Mouse (Mus musculus) T-helper 17 cell (primary cell): ENCODE results near the gene Rab8b.

Experiments used
- in situ Hi-C, 2 experiments: fragments of 300-600 bp; cut with MboI, MseI; formaldehyde crosslinking; loops; 1 replicate in 1 of 2; 2 replicates in 1 of 2; pipeline ENCODE4 v1.15.1; 2025; ENCODE audit warnings: high pct_unique_total_duplicates in 2 of 2

Rab8b gene

DNA sequence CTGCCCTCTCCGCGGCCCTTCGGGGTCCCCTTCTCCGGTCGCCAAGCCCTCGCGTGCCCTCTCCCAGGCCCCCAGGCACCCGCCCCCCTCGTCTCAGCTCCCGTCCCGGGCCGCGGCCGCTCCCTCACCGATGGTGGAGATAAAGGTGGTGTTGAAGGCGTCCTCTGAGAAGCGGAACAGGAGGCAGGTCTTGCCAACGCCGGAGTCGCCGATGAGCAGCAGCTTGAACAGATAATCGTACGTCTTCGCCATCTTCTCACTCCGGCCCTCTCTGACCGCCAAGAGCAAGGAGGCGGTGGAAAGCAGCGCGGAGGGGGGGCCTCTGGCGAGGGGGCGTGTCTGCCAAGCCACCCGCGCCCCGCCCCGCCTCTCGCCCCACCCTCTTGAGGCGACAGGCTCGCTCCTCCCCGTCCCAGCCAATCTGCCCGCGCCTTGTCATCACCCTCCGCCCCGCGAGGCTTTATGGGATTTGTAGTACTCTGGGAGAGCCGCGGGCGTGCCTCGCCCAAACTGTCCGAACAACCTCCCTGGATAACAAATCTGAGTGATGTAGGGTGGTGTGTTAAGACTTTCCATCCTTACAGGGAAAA lies at the start of gene Rab8b:
Gene Rab8b, minus strand, starts transcription at position 306 of the 590 bp plus-strand sequence.
- in situ Hi-C loops = loop anchor here in 1 of 2 experiments (5.0 kb wide), 1 partner anchor 37 kb away; no protein-coding TSS in a partner anchor

DNA sequence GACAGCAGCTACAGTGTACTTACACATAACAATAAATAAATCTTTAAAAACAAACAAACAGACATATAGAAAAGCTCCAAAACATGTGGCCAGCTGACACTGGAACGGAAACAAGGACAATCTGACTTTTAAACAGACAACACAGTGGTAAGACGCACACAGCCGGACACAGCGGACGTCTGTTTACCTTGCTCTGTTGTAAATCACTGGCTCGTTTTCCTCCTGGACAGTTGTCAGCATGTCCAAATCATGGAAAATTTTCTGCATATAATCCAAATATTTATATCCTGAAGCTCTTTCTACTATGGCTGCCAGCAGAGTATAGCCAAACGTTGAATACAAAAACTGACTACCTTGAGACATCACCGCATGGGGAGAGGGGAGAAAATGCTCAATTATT lies 48.0 kb upstream of the Rab8b start:
- in situ Hi-C loops = no loop called here

DNA sequence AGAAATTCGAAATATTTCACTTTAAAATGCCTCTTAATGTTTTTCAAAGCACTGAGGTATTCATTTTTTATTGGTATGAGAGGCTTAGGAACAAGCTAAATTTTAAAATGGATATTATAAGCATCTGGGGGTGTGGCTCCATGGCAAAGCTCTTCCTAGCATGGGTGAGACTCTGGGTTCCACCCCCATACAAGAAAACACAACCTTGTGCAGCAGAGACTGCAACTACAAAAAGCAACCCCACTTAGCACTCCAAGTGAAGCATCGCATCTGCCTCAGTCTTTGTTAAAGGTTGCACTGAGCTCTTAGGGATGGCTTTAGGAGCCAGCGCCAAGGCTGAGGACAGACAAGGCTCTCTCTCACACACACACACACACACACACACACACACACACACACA lies 42.0 kb upstream of the Rab8b start:
- in situ Hi-C loops = no loop called here

DNA sequence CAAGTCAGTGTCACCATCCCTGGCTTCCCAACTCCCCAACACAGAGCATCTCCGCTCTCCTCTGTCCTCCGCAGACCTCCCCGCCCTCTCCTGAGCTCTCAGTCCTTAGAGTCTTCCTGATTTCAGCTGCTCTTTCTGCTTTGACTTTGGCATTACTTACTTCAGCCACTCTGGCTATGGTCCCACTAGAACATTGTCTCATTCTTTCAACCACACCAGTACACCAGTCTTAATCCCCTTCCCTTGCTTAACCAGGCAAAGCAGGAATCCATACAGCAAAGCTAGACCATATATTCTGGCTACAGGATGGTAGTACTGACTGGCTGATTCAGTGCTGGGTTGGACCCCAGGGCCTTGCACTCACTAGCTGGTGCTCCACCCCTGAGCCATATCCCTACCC lies 38.0 kb upstream of the Rab8b start:
- in situ Hi-C loops = no loop called here

DNA sequence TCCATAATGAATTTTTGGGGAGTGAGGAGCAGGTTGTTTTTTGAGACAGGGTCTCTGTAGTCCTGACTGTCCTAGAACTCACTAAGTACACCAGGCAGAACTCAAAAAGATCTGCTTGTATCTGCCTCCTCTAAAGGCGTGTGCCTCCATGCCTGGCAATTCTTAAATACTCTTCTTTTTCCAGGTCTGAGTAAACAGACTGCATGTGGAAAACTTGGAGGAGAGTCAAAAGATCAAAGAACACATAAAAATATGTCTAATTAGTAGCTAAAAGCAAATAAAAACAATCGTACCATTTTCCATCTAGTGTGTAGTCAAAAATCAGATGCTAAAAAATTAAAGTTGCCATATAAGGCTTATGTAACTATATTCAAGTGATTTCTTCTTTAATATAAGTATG lies 33.4 kb upstream of the Rab8b start:
- in situ Hi-C loops = no loop called here

DNA sequence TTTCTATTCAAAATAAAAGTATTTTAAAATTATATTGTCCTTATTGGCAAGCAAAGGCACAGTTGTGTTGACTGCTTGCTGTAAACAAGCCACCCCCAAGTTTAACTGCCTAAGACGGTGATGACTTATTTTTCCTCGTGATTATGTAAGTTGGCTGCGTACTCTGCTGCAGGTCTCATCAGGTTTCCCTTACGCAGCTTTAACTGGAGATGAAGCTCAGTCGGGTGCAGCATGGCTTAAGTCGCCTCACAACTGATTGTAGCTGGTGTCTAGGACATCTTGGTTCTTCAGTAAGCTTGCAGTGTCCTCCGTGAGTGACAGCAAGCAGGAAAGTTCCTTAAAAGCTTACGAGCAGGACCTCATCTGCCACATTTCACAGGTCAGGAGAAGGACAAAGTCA lies 32.8 kb upstream of the Rab8b start:
- in situ Hi-C loops = no loop called here

DNA sequence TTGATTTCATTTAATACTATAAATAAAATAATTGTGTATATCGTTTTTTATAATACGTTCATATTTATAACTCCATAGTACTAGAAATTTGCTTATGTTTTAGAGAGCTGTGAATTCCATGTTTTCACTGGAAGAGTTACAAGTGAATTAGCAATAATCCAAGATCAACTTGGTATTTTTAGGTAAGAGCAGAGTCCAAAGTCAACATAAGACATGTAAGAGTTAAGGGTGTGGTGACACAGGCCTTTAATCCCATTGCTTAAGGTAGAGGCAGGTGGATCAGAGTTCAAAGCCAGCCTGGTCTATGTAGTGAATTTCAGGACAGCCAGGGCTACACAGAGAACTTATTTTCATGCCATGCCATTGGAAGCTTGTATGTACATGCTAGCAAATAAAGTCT lies 29.0 kb upstream of the Rab8b start:
- in situ Hi-C loops = no loop called here

DNA sequence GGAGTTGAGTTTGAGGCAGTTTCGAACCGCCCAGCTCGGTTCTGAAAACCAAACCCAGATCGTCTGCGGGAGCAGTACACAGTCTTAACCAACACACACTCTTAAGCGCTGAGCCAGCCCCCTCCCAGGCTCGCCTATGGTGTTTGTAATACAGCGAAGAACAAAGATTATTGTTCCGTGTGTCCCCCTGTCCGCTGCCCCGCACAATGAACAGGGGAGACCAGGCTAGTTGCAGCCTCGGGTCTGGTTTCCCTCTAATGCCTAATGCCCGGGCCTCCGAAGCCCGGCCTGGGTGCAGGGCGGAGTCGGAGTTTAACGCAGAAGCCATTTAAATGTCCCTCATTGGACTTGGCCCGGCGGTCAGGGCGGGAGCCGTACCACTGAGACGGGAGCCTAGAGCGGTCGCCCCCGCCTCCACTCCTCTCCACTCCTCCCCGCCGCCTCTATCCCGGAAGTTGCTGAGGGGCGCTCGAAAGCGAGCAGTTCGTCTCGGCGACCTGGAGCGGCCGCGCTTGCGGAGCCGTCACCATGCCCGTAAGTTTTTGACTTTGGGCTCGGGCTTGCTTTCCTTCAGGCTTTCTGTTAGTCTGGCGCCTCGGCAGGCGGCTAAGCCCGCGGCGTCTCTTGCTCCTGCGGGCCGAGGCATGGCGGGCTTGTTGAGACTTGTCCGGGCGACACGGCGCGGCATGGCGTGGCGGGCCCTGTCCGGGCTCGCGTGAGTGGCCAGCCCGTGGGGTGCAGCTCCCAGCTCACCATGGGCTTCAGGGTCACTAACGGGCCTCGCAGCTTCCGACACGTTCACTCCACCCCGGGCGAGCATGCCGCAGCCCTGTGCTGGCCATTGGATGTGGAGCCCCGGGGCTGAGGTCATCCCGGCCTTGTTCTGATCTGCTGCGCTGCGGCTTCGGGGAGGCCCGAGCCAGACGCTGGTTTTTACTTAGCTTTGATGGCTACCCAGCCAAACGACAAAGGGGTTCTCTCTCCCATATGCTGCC lies 26.5 kb upstream of the Rab8b start, which contains the start of gene Rps27l:
Gene Rps27l, plus strand, starts transcription at position 440 of the 995 bp plus-strand sequence.
- in situ Hi-C loops = no loop called here

DNA sequence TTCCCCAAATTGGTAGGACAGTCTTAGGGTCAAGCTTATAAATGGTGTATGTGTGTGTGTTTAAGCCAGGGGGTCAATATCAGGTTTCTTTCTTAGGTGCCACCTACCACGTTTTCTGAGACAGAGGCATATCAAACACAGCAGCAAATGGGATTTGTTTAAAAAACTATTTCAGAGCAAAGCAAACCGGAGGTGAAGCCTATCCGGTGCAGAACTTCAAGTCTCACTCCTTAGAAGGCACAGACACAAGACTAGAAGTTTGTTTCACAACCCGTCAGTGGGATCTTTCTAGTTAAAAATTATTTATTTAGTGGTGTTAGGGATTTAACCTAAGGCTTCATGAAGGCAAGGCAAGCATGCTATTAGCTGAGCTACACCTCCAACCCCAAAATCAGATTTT lies 25.7 kb upstream of the Rab8b start:
- in situ Hi-C loops = no loop called here

DNA sequence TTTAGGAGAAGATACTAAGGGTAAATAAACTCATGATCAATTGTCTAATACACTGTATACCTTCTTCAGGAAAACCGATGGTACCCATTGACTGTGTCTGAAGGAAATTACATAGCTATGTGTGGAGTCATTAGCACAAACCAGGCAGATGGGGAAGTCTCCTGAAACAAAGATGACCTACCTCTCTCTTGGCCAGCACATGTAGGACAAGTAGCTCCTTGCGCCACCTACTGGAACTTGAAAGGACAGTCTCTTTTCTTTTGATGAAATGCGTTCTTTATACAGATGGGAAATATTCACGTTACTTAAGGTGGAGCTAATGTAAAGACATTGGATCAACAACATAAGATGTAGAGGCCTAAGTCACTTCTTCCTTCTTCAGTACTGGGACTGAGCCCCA lies 19.3 kb upstream of the Rab8b start:
- in situ Hi-C loops = loop anchor here in 1 of 2 experiments (10.0 kb wide), 1 partner anchor 1914 kb away; the partner anchor contains the start of gene Hacd3

DNA sequence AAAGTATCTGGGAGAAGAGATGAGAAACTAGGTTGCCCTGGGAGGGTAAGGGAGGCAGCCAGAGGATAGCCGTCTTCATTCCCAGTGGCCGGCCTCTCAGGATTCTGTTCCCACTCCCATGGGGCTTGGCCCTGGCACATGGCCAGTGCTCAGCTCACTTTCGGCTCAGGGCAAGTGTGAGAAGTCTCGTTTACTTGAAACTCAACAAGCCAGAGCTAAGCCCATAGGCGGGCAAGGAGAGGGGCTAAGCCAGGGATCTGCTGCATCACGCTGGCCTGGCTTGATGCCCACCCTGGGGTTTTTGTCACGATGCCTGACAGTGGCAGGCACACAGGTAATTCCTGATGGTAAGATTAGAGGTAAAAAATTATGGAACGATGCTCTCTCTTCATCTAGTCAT lies 18.0 kb upstream of the Rab8b start:
- in situ Hi-C loops = loop anchor here in 1 of 2 experiments (10.0 kb wide), 1 partner anchor 1913 kb away; the partner anchor contains the start of gene Hacd3

DNA sequence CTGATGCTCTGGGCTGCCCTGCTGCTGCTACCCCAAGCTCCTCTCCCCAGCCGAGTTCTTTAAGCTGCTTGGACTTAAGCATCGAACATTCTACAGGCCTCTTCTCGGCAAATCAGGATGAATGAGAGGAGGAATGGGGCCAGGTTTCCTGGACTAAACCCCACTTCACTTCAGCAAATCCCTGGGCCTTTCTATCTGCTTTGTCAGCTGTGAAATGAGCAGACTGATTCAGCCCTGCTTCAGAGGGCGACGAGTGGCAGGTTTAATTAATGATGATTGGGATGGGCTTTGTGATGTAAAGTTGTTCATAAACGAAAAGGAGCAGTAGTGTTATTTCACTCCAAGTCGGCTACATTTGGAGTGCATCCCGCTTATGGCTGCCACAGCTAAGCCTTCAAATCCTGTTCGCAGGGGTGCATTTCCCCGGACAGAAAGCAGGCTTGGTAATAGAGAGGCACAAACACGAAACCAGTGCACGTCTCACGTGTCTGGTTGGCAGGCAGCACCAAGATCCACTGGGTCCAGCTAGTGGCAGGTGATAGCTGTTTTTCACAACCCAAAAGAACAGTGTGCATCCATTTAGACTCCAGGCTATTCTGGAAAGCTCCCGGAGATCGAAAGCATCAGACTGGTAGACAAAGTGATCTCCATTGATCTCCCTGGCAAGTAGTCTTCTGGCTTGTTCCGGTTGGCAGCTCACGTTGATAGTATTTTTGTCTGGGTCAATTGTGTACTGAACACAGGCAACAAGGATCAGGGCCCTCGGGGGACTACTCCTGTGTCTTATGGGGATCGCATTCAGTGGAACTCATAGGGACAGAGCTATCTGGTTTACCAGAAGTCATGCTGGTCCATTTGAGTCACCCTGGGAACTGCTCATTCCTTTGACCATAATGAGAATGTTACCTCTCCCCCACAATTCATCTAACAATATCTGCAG lies 14.7 kb upstream of the Rab8b start:
- in situ Hi-C loops = loop anchor here in 1 of 2 experiments (5.0 to 10.0 kb wide), 2 partner anchors 62 to 1909 kb away; partner anchors contain the start of gene Hacd3

DNA sequence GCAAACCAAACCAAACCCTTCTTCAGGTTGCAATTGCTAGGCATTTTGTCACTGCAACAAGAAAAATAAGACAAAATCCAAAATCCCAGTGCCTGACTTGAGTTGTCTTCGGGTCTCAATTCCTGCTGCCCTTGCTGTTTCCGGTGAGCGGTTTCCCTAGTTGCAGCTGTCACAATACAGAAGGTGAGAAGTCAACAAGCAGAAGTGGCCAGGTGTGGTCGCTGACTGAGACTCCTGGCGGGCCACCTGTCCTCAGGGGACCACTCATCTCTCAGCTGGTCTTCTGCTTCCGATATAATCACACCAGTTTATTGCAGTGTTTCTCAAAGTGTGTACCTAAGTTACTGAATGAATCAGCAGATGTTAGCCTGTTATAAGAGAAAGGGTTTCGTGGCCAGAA lies 10.9 kb upstream of the Rab8b start:
- in situ Hi-C loops = loop anchor here in 1 of 2 experiments (5.0 to 10.0 kb wide), 2 partner anchors 58 to 1906 kb away; partner anchors contain the start of gene Hacd3

DNA sequence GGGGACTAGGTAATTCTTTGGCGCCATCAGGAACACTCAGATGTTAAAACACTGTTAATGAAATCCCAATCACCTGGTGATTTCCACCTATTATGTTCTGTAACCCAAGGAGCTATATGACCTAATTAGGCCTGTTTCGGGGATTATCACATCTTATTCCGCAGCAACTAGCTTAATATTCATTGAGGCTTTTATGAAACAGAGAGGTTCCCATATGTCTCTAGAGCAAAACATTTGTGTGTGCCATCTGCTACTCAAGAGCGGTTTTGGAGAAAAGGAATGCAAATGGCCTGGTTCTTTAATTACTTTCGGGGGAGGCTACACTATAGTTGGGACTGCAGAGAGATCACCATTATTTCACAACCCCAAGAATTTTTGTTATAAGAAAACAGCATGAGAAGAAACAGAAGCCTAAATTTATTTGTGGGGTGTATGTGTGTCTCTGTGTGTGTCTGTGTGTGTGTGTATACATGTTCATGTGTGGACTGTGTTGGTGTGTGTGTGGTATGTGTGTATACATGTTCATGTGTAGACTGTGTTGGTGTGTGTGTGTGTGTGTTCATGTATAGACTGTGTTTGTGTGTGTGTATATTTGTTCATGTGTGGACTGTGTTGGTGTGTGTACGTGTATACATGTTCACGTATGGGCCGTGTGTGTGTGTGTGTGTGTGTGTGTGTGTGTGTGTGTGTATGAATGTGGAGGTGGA lies 8.4 kb upstream of the Rab8b start:
- in situ Hi-C loops = no loop called here

DNA sequence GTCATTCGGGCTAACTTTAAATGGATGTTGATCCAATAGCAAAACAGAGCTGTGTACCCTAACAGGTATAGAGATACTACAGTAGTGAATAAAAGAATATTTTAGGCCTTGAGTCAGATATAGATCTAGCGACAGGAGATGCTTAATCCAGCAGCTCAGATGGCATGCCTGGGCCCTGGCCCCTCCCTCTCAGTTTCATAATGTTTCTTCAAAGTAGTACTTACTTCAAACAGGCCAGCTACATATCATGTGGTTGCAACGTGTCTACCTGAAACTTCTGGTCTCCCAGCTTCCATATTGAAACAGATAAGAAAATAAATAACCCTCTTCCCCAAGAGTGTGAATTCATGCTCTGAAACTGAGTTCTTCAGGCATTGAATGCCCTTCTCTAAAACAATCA lies 6.4 kb upstream of the Rab8b start:
- in situ Hi-C loops = no loop called here

DNA sequence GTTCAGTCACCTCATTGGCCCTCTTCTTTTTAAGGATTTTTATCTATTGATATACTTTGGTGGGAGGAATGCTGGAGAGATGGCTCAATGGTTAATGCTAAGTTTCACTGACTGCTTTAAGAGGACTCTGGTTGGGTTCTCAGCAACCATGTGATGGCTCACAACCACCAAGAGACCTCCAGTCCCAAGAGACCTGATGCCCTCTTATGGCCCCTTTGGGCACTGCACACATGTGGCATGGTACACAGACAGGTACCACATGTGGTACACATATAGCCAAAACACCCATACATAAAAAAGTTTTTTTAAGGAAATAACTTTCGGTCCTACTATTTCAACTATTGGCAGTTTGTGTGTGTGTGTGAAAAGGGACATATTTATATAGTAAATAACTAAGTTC lies 2.6 kb upstream of the Rab8b start:
- in situ Hi-C loops = no loop called here

DNA sequence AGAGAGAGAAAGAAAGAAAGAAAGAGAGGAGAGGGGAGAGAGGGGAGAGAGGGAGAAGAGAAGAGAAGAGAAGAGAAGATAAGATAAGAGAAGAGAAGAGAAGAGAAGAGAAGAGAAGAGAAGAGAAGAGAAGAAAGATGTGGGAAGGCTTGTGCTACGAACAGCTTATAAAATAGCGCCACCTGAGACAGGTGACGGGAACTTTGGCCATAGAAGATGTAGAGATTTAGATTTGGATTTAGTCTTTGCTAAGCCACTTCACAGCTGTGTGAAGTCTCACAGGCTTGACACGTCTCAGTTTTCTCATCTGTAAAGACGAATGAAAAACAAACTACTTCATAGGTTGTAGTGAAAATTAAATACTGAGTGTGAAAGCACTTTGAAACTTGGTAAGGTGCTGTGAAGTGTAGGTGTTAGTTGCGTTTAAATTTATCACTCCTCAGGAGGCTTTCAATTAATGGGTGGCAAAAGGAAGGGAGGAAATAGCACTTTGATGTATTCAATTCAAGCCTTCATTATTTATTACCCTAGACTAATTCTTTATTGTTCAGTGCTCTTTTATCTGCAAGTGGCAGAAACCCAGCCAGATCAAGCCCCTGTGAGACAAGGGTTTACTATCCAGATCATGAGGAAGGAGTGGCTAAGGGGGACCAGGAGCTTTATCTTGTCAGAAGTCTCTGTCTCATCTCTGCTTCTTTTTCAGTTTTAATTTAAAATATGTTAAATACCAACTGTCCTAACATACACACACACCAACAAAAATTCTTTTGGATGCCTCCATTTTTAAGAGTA lies 1.2 kb upstream of the Rab8b start:
- in situ Hi-C loops = no loop called here

DNA sequence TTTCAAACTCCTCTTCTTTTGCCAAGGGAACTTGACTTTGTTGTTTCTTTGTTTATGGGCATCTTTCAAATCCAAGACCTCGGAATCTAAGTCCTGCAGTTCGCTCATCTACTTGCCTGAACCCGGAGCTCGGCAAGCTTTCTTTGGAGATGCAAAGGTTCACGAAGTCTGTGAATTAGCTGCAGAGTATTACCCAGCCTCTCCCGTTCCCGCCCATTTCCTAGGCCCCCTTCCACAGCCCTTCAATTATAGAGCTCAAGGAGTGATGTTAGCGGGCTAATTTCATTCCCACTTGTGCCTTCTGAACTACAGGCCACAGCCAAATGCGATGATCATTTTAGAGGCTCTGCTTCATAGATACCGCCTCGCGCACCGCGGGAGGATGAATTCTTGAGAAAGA lies 494 bp upstream of the Rab8b start:
- in situ Hi-C loops = loop anchor here in 1 of 2 experiments (5.0 kb wide), 1 partner anchor 38 kb away; no protein-coding TSS in a partner anchor

DNA sequence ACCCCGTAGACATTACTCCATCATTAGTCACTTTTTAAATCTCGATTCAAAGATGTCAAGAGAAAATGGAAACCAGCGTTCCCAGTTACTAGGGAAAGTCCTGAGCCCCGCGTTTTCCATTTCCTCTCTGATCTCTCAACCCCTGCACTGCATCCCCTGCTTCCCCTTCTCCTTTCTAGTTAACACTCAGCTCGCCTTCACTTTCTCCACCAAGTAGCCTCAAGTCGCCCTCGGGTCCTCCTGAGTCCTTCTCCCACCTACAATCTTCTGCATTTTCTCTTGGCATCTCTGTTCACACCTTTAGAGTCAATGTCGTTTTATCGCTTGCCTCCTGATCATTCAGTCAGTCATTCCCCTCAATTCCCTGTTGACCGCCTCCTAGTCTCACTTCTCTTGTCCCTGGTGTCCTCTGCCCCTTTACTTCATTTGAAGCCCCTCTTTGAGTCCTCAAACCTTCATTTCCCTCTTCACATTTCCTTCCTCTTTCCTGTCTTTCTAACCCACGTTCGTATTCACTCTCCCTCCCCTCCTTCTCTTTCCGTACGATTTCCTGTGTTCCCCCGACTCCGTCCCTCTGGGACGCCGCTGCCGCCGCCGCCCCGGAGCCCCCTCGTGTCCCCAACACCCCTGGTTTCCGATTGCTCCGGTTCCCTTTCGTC lies 686 bp downstream of the Rab8b start:
- in situ Hi-C loops = loop anchor here in 1 of 2 experiments (5.0 kb wide), 1 partner anchor 36 kb away; no protein-coding TSS in a partner anchor
